27 mouse cellular contexts compared by ENCODE assay signal in the genomic region with DNA sequence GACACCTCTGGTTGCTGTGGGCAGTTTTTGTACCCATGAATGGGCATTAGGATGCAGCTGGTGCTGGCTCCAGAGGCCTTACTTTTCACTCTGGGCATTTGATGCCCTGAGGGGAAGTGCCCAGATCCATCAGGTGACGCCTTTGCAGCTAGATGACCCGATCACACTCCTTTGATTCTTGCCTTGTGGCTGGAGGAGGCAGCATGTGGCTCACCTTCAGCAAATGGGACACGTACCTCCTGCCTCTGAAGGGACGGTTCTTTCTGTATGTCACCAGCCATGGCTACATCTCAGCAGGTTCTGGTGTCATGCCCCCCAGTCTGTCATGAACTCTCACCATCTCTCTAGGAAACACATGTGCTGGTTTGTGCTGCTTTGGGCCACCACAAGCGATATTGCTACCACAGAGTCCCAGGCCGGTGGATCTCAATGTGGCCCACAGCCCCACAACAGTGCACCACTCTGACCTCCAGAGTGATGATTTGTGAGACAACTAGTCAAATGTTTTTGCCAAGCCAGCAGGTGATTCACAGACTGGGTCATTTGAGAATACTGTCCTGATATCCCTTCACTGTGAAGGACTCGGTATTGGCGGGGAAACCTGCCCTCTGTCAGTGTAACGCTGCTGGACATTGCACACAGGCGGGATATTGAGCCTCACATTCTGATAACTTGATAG. TPM values are rescaled to one million over a fixed set of nuclear protein-coding genes. Genes with fewer than 3 reads are reported as not detected.
"Had no signal": no experiment of that assay in that cellular context is flagged by ENCODE, and none has a peak within 500 bp of the region (broad histone marks: within the 10 kb centered on the region; RNA-seq: fewer than 3 reads in every experiment).

No protein-coding gene starts in this region.

- H3K9me3 ChIP-seq: limb, embryonic 10.5 days; limb, embryonic 13.5 days; lung, embryonic 15.5 days; megakaryocyte, embryonic 14.5 days; midbrain, embryonic 10.5 days had no signal

- H3K4me2 ChIP-seq: limb, embryonic 13.5 days; lung, embryonic 15.5 days; midbrain, embryonic 13.5 days had no signal

- H3K27ac ChIP-seq: limb, embryonic 10.5 days; limb, embryonic 13.5 days; lung, embryonic 15.5 days; midbrain, embryonic 10.5 days; midbrain, embryonic 13.5 days had no signal

- H3K9ac ChIP-seq: limb, embryonic 13.5 days; lung, embryonic 15.5 days; midbrain, embryonic 13.5 days had no signal

- H3K4me3 ChIP-seq: limb, embryonic 10.5 days; limb, embryonic 13.5 days; lung, embryonic 15.5 days; megakaryocyte, embryonic 14.5 days; midbrain, embryonic 10.5 days; midbrain, embryonic 13.5 days had no signal

- H3K4me1 ChIP-seq: megakaryocyte, embryonic 14.5 days; midbrain, embryonic 10.5 days; midbrain, embryonic 13.5 days had no signal

- H3K36me3 ChIP-seq: midbrain, embryonic 13.5 days had no signal

- H3K27me3 ChIP-seq: limb, embryonic 13.5 days; lung, embryonic 15.5 days; midbrain, embryonic 13.5 days had no signal

- DNase-seq: kidney, adult 11 months; kidney, adult 9 months; kidney, postnatal 14 days; kidney, postnatal 4 days; lung, adult 18-20 months; lung, postnatal 10 days; lung, postnatal 36 days; thymus, adult 18-20 months; thymus, postnatal 36 days had no signal

- ATAC-seq: midbrain, embryonic 13.5 days; midbrain, embryonic 16.5 days had no signal

RNA-seq across cellular contexts. Expression of a gene that starts 44.9 kb away (rescaled TPM):
- total RNA-seq: layer of hippocampus, adult 18-20 months; layer of hippocampus, postnatal 14 days; left cerebral cortex, adult 8-10 months; left cerebral cortex, postnatal 14 days; liver, adult 2 months; monocyte, adult 5-6 weeks had no signal
- polyA plus RNA-seq: limb, embryonic 13.5 days; liver, adult 2 months; midbrain, embryonic 10.5 days; midbrain, embryonic 13.5 days; midbrain, embryonic 16.5 days; neural tube, embryonic 11.5 days; neural tube, embryonic 14.5 days; small intestine, adult 2 months; testis, adult 2 months; urinary bladder, adult 2 months had no signal
